Mouse (Mus musculus) ES-E14 (cell line): ENCODE measurements around the gene Eif3b. TPM values are rescaled to one million over a fixed set of nuclear protein-coding genes. Genes with fewer than 3 reads are reported as not detected.

Experiments
- DNase-seq: peaks from one replicate; pipeline ENCODE4 v3.0.0-alpha.2; 2013; ENCODE audit warnings: low read depth, low spot score
- H3K27ac ChIP-seq: 2 replicates; pipeline ENCODE4 v1.5.1; 2012; ENCODE audit warnings: low read depth, mild to moderate bottlenecking, low read length, moderate library complexity, mixed read lengths; ENCODE audit not compliant: poor library complexity, insufficient read depth, severe bottlenecking
- H3K36me3 ChIP-seq: 2 replicates; pipeline ENCODE4 v1.6.1; 2012; ENCODE audit warnings: mild to moderate bottlenecking, low read length, moderate library complexity, mixed read lengths; ENCODE audit not compliant: control insufficient read depth, poor library complexity, insufficient read depth, severe bottlenecking
- H3K4me1 ChIP-seq, 2 experiments: fragments of 150-350 bp in 1 of 2; sonication (generic) in 1 of 2; 2 replicates each; pipeline ENCODE4 v1.6.1; 2012; ENCODE audit warnings: low read length in 2 of 2, mild to moderate bottlenecking in 1 of 2, mixed read lengths in 1 of 2; ENCODE audit not compliant: control insufficient read depth in 2 of 2, insufficient read depth in 2 of 2, poor library complexity in 1 of 2
- H3K4me3 ChIP-seq, 2 experiments: fragments of 150-350 bp in 1 of 2; sonication (generic) in 1 of 2; 2 replicates each; pipeline ENCODE4 v1.5.1; 2012; ENCODE audit warnings: low read length in 2 of 2, low read depth in 1 of 2, mild to moderate bottlenecking in 1 of 2, mixed read lengths in 1 of 2; ENCODE audit not compliant: insufficient read depth in 1 of 2, poor library complexity in 1 of 2, severe bottlenecking in 1 of 2
- H3K9ac ChIP-seq: 2 replicates; pipeline ENCODE4 v1.6.1; 2012; ENCODE audit warnings: low read depth, mild to moderate bottlenecking, low read length, mixed read lengths; ENCODE audit not compliant: poor library complexity, insufficient read depth, severe bottlenecking
- H3K9me3 ChIP-seq: fragments of 150-350 bp; sonication (generic); 2 replicates; pipeline ENCODE4 v1.6.1; 2012; ENCODE audit warnings: low read depth, mild to moderate bottlenecking, low read length; ENCODE audit not compliant: control insufficient read depth, insufficient read depth
- CHD2 ChIP-seq: IDR thresholded peaks from 2 replicates; pipeline ENCODE4 v1.6.1; 2014; ENCODE audit warnings: mild to moderate bottlenecking, low read depth, low read length, inconsistent platforms
- HCFC1 ChIP-seq: IDR thresholded peaks from 2 replicates; pipeline ENCODE4 v1.6.1; 2012; ENCODE audit warnings: low read length, inconsistent platforms, borderline replicate concordance; ENCODE audit not compliant: insufficient read depth
- MAFK ChIP-seq: IDR thresholded peaks from 2 replicates; pipeline ENCODE4 v1.6.1; 2014; ENCODE audit warnings: mild to moderate bottlenecking, low read depth, low read length, inconsistent platforms; ENCODE audit not compliant: insufficient read depth
- ZC3H11A ChIP-seq: IDR thresholded peaks from 2 replicates; pipeline ENCODE4 v1.6.1; 2012; ENCODE audit warnings: low read depth, mild to moderate bottlenecking, inconsistent platforms, low read length, borderline replicate concordance
- ZNF384 ChIP-seq: IDR thresholded peaks from 2 replicates; pipeline ENCODE4 v1.6.1; 2012; ENCODE audit warnings: low read depth, low read length, inconsistent platforms
- in situ Hi-C, 2 experiments: fragments of 600-800 bp; cut with MboI; formaldehyde crosslinking; loops; one replicate each; pipeline ENCODE4 v1.15.1; 2025; ENCODE audit warnings: low sequenced_read_pairs in 2 of 2, inconsistent platforms in 1 of 2; ENCODE audit not compliant: unreplicated experiment in 2 of 2
- total RNA-seq: library from RNA; depleted of rRNA; stranded (reverse); fragments of 300-350 nt; gene quantifications from 2 replicates; pipeline ENCODE4 v1.2.3, GENCODE M21; 2012

The Eif3b gene
- total RNA-seq, 1 experiment, result 273 TPM

- in situ Hi-C loops, result no loop called here
- DNase-seq, result no peak
- no peak overlapping the region for H3K4me3 ChIP-seq
- no peak for TF ChIP-seq CHD2
- TF ChIP-seq ZC3H11A, result no peak
- TF ChIP-seq HCFC1, result no peak
- no peak for TF ChIP-seq MAFK
- TF ChIP-seq ZNF384, result no peak
- H3K36me3 ChIP-seq, result no peaks in the 10 kb centered on the region
- H3K9me3 ChIP-seq, result no peaks in the 10 kb centered on the region
- no peak overlapping the region for H3K27ac ChIP-seq
- H3K9ac ChIP-seq, result no peak overlapping the region
- H3K4me1 ChIP-seq, result peaks cover 0 to 3% of the 10 kb centered on the region in 2 experiments; a peak in 2 of 4 replicates
Measured at GRCm38 (mm10) chr5:140391981-140392380, 27.1 kb upstream of the Eif3b start.

- DNase-seq, result no peak
- in situ Hi-C loops, result no loop called here
- no peaks in the 10 kb centered on the region for H3K9me3 ChIP-seq
Measured at GRCm38 (mm10) chr5:140392701-140393100, 26.4 kb upstream of the Eif3b start.

DNA sequence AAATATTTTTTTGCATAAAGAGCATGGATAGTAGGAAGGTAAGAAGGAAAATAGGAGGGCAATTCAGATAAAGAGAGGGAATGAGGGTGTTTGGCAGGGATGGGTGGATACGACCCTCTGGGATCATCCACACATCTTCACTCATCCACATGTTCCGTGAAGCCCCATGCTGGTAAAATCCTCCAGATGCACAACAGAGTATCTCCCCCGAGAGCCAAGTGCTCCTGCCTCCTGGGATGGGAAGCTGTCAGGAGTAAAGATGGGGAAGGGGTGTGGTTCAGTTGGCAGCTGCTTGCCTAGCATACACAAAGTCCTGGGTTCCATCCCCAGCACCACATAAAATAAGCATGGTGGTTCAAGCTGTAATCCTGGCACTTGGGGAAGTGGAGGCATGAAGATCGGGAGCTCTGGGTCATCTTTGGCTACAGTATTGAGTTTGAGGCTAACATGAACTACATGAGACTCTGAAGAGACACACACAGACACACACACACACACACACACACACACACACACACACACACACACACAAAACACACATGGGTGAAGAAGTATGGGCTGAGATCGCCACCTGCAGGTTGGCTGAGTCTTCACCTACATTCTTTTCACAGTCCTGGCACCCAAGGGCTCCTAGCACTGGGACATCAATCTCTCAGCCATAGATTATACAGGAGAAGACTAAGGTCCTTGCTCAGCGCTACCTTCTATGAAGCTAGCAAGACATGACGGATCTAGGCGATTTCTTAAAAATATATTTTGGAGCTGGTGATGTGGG is 22.8 kb upstream of the Eif3b start:
- Histone ChIP-seq H3K9ac (no peak overlapping the region), H3K36me3 (no peaks in the 10 kb centered on the region), H3K4me3 (no peak overlapping the region), H3K4me1 (no peaks in the 10 kb centered on the region), H3K27ac (no peak overlapping the region), H3K9me3 (no peaks in the 10 kb centered on the region)
- in situ Hi-C loops, result no loop called here
- TF ChIP-seq ZC3H11A (no peak), CHD2 (no peak), MAFK (no peak), ZNF384 (no peak), HCFC1 (no peak)
- no peak for DNase-seq

More at GRCm38 (mm10) chr5:140392701-140393100, 26.4 kb upstream of the Eif3b start:
- Histone ChIP-seq H3K27ac (no peak overlapping the region), H3K4me3 (no peak overlapping the region), H3K4me1 (no peaks in the 10 kb centered on the region; a peak in 1 of 4 replicates), H3K36me3 (no peaks in the 10 kb centered on the region), H3K9ac (no peak overlapping the region)
- no peak for TF ChIP-seq MAFK
- no peak for TF ChIP-seq ZC3H11A
- TF ChIP-seq ZNF384, result no peak
- no peak for TF ChIP-seq CHD2
- no peak for TF ChIP-seq HCFC1

- in situ Hi-C loops, result loop anchor here (25.0 kb wide), 1 partner anchor 565 kb away; the partner anchor contains the start of genes Gm26938 (in 2 of the 2) and Psmg3 (in 2 of the 2)
- TF ChIP-seq ZNF384, result no peak
- no peak for TF ChIP-seq HCFC1
- TF ChIP-seq MAFK, result no peak
- no peak for TF ChIP-seq CHD2
- no peak overlapping the region for H3K4me3 ChIP-seq
- no peaks in the 10 kb centered on the region for H3K4me1 ChIP-seq
- DNase-seq, result no peak
- no peaks in the 10 kb centered on the region for H3K36me3 ChIP-seq
- H3K9ac ChIP-seq, result no peak overlapping the region
- H3K9me3 ChIP-seq, result no peaks in the 10 kb centered on the region
- H3K27ac ChIP-seq, result no peak overlapping the region
Measured at GRCm38 (mm10) chr5:140402640-140403270, 16.4 kb upstream of the Eif3b start.
